Mouse (Mus musculus): ENCODE data around the gene Extl2. TPM values are rescaled to one million over a fixed set of nuclear protein-coding genes. Genes with fewer than 3 reads are reported as not detected.

Extl2 gene
- polyA plus RNA-seq, 1 experiment from 2014 or later: 23.5 TPM

DNA sequence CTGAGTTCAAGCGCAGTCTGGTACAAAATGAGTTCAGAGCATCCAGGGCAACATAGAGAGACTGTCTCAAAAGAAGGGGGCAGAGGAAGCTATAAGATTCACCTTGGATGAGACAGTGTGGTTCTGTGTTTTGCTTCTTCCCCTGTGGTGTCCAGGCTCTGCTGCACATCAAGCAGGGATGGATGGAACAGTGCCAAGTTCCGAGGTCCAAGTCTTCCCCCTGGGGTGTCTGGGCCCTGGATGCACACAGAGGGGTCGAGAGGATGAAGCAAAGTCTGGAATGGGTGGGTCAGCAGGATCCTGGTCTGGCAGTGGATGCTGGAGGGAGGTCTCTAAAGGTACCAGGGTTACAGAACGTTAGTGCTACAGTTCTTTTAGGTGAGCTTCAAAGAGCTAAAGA, 11.3 kb downstream of the Extl2 start:
- Histone ChIP-seq H3K4me1 (peaks cover 5% of the 10 kb centered on the region; the same call in 1 of the 2 replicates), H3K4me3 (no peak overlapping the region), H3K27ac (replicated peaks) (no peak overlapping the region), H3K9me3 (replicated peaks) (no peaks in the 10 kb centered on the region), H3K36me3 (no peaks in the 10 kb centered on the region), H3K27me3 (ENCODE audit: low read depth, poor library complexity, severe bottlenecking) (no peaks in the 10 kb centered on the region)
- 78% methylated on average over 4 of the region's 4 CpGs for WGBS
- no peak for DNase-seq (ENCODE audit: low spot score)

DNA sequence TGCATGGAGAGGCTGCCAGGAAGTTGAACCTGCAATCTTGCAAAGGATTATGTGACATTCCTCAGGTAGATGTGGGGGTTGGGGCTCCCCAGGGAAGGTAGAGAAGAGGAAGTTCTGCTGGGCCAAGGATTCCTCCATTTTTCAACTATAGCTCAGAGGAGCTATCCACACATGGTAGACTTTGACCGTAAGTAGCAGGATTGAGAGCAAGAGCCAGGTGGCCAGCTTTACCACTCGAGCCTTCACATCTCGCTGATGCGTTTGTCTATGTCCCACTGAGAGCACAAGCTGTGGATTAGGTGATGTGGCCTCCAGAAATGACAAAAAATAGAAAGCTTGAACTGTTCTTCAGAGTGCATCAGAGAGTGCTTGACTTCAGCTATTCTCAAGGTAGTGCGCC, 11.9 kb downstream of the Extl2 start:
- H3K27me3 ChIP-seq (ENCODE audit: low read depth, poor library complexity, severe bottlenecking): no peaks in the 10 kb centered on the region
- 88% methylated on average over 5 of the region's 5 CpGs for WGBS
- DNase-seq (ENCODE audit: low spot score): no peak
- H3K4me3 ChIP-seq: no peak overlapping the region
- H3K4me1 ChIP-seq: peaks cover 5% of the 10 kb centered on the region; the same call in 1 of the 2 replicates
- no peak overlapping the region for H3K27ac ChIP-seq (replicated peaks)
- H3K9me3 ChIP-seq (replicated peaks): no peaks in the 10 kb centered on the region
- H3K36me3 ChIP-seq: peaks cover 4% of the 10 kb centered on the region

DNA sequence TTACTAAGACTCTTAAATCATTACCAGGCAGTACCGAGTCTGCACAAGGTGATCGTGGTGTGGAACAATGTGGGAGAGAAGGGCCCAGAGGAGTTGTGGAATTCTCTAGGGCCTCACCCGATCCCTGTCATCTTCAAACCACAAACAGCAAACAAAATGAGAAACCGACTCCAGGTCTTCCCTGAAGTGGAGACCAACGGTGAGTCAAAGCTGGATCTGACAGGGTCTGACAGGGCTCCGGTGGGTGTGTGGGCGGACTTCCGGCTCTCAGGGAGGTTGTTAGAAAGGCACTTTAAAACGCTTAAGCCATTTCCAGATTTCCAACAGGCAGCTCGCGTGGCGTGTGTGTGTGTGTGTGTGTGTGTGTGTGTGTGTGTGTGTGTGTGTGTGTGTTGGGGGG, 17.0 kb downstream of the Extl2 start:
- Histone ChIP-seq H3K36me3 (peaks cover 29% of the 10 kb centered on the region), H3K27me3 (ENCODE audit: low read depth, poor library complexity, severe bottlenecking) (no peaks in the 10 kb centered on the region), H3K4me1 (peaks cover 5% of the 10 kb centered on the region; the same call in 1 of the 2 replicates), H3K9me3 (replicated peaks) (no peaks in the 10 kb centered on the region), H3K4me3 (no peak overlapping the region), H3K27ac (replicated peaks) (no peak overlapping the region)
- WGBS: 91% methylated on average over 12 of the region's 12 CpGs
- DNase-seq (ENCODE audit: low spot score): no peak

DNA sequence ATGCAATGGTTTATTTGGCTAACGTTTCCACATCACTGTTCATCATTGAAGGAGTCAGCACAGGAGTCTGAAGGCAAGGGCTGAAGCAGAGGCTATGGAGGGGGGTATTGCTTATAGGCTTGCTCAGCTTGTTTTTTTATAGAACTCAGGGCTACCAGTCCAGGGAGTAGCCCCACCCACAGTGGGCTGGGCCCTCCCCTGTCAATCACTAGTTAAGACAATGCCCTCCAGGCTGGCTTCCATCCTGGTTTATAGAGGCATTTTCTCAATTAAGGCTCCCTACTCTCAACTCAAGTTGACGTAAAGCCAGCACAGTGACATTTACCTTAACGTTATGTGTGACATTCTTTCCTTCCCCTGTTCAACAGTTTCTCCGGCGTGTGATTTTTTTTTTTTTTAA, 17.4 kb downstream of the Extl2 start:
- Histone ChIP-seq H3K27me3 (ENCODE audit: low read depth, poor library complexity, severe bottlenecking) (no peaks in the 10 kb centered on the region), H3K36me3 (peaks cover 29% of the 10 kb centered on the region), H3K27ac (replicated peaks) (no peak overlapping the region), H3K9me3 (replicated peaks) (no peaks in the 10 kb centered on the region), H3K4me1 (peaks cover 5% of the 10 kb centered on the region; the same call in 1 of the 2 replicates), H3K4me3 (no peak overlapping the region)
- DNase-seq (ENCODE audit: low spot score): no peak
- WGBS: 88% methylated on average over 5 of the region's 5 CpGs

DNA sequence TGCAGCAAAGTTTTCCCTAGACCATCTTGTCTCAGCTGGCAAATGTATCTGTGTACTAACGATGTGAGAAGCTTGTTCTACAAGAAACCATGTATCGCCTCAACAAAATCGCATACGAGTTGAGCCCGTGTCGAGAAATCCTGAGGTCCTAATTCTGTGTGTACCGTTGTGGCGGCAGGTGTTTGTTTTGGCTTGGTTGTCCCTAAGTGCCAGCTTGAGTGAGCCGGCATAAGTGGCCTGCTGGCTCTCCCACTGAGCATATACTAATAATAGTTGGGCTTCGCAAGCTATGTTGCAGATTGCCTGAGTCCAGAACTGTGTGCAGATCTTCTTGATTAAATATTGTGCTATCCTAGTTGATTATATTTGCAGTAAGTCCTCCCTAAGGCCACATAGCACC, 18.4 kb downstream of the Extl2 start:
- Histone ChIP-seq H3K27ac (replicated peaks) (no peak overlapping the region), H3K4me1 (peaks cover 5% of the 10 kb centered on the region; the same call in 1 of the 2 replicates), H3K9me3 (replicated peaks) (no peaks in the 10 kb centered on the region), H3K36me3 (peaks cover 29% of the 10 kb centered on the region), H3K4me3 (no peak overlapping the region), H3K27me3 (ENCODE audit: low read depth, poor library complexity, severe bottlenecking) (no peaks in the 10 kb centered on the region)
- WGBS: 94% methylated on average over 10 of the region's 10 CpGs
- no peak for DNase-seq (ENCODE audit: low spot score)

DNA sequence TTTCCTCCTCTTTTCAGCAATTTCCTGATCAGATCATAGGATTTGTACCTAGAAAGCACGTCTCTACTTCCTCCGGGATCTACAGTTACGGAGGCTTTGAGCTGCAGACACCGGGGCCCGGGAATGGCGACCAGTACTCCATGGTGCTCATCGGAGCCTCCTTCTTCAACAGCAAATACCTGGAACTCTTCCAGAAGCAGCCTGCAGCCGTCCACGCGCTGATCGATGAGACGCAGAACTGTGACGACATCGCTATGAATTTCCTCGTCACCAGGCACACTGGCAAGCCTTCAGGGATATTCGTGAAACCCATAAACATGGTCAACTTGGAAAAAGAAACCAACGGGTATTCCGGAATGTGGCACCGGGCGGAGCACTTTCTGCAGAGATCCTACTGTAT, 19.7 kb downstream of the Extl2 start:
- WGBS: 96% methylated on average over 20 of the region's 20 CpGs
- H3K9me3 ChIP-seq (replicated peaks): no peaks in the 10 kb centered on the region
- peaks cover 5% of the 10 kb centered on the region; the same call in 1 of the 2 replicates for H3K4me1 ChIP-seq
- no peaks in the 10 kb centered on the region for H3K27me3 ChIP-seq (ENCODE audit: low read depth, poor library complexity, severe bottlenecking)
- H3K36me3 ChIP-seq: peaks cover 29% of the 10 kb centered on the region
- H3K27ac ChIP-seq (replicated peaks): no peak overlapping the region
- no peak overlapping the region for H3K4me3 ChIP-seq
- no peak for DNase-seq (ENCODE audit: low spot score)

DNA sequence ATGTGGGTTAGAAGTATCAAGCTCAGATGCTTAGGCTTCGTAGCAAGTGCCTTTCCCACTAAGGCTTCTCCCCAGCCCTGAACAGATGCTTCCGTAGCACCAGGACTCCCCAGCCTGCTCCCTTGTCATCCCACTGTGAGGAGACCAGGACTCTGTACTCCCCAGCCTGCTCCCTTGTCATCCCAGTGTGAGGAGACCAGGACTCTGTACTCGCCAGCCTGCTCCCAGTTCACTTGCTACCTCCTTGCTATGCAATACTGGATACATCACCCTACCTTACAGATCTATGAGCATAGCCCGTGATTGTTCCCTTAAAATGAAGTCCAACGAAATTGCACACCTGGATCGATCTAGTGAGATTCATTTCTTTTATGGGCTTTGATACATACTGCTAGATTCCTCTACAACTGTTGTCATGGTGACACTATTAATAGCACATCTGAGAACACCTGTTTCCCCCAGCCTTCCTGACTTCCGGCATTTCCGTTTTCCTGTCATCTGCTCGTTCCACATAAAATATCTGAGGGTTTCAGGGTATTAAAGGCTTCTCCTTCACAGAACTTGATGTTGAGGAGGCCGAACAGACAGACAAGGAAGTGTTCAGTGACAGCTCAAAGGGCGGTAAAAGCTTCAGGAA, 23.0 kb downstream of the Extl2 start:
- Histone ChIP-seq H3K36me3 (peaks cover 19% of the 10 kb centered on the region), H3K4me1 (no peaks in the 10 kb centered on the region), H3K4me3 (no peak overlapping the region), H3K27ac (replicated peaks) (no peak overlapping the region), H3K27me3 (ENCODE audit: low read depth, poor library complexity, severe bottlenecking) (no peaks in the 10 kb centered on the region), H3K9me3 (replicated peaks) (no peaks in the 10 kb centered on the region)
- WGBS: 80% methylated on average over 11 of the region's 11 CpGs
- no peak for DNase-seq (ENCODE audit: low spot score)

DNA sequence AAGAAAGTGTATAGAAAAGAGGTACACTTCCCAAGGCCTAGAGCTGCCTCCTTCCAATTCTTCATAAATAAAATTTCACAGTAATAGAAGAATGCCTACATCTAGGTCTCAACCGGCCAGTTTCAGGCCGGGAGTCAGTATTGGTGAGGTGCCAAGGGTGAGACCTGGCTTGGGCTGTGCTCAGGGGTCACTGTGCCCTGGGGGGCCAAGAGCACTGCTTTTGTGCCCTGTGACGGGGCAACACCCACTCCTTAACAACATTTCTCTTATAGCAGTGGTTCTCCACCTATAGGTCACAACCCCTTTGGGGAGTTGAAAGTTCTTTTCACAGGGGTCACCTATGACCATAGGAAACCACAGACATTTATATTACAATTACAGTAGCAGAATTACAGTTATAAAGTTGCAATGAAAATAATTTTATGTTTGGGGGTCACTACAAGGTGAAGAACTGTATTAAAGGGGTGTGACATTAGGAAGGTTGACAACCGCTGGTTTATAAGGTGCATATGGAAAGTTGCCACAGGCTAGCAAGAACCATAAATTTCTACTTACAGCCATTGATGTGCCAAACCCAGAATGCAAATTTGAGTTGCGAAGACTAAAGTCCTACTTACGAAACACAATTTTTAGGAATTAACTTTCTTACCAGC, 26.1 kb downstream of the Extl2 start:
- H3K4me3 ChIP-seq: no peak overlapping the region
- no peaks in the 10 kb centered on the region for H3K36me3 ChIP-seq
- no peaks in the 10 kb centered on the region for H3K27me3 ChIP-seq (ENCODE audit: low read depth, poor library complexity, severe bottlenecking)
- H3K4me1 ChIP-seq: no peaks in the 10 kb centered on the region
- WGBS: 57% methylated on average over 6 of the region's 6 CpGs
- no peak for DNase-seq (ENCODE audit: low spot score)
- no peak overlapping the region for H3K27ac ChIP-seq (replicated peaks)
- no peaks in the 10 kb centered on the region for H3K9me3 ChIP-seq (replicated peaks)

DNA sequence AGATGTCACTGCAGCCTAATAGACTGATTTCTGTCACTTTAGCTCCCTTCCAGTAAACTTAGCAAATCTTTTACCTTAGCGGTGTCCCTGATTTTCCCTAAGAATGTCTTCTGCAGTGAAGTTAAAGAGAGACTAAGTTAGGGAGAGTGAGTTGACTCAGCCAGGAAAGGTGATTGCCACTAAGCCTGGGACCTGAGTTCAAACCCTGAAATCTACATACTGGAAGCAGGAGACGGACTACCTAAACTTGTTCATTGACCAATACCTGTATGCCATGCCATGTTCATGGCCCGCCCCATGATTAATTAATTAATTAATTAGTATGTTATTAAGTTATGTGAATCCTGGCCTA, 26.6 kb downstream of the Extl2 start:
- Histone ChIP-seq H3K36me3 (no peaks in the 10 kb centered on the region), H3K27me3 (ENCODE audit: low read depth, poor library complexity, severe bottlenecking) (no peaks in the 10 kb centered on the region), H3K4me3 (no peak overlapping the region), H3K9me3 (replicated peaks) (no peaks in the 10 kb centered on the region), H3K4me1 (no peaks in the 10 kb centered on the region), H3K27ac (replicated peaks) (no peak overlapping the region)
- 57% methylated on average over 3 of the region's 3 CpGs for WGBS
- no peak for DNase-seq (ENCODE audit: low spot score)

DNA sequence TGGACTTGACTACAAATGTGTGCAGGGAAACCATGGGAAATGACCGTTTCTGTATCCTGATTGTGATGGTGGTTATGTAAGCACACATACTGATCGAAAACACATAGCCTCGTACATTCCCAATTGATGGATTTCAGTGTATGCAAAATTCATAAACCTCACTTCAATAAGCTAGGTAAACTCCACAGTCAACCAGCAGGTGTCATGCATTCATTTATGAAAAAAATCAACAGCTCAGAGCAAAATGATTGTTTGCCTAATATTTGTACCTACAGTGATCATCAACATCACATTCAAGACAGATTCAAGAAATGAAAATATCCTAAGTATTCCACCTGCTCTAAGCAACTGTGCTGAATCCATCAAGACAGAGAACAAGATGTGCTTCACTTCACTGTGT, 33.5 kb downstream of the Extl2 start:
- H3K4me3 ChIP-seq: no peak overlapping the region
- no peak overlapping the region for H3K27ac ChIP-seq (replicated peaks)
- no peak for DNase-seq (ENCODE audit: low spot score)
- no peaks in the 10 kb centered on the region for H3K9me3 ChIP-seq (replicated peaks)
- no peaks in the 10 kb centered on the region for H3K4me1 ChIP-seq
- H3K27me3 ChIP-seq (ENCODE audit: low read depth, poor library complexity, severe bottlenecking): no peaks in the 10 kb centered on the region
- WGBS: 88% methylated on average over 3 of the region's 3 CpGs
- H3K36me3 ChIP-seq: no peaks in the 10 kb centered on the region

DNA sequence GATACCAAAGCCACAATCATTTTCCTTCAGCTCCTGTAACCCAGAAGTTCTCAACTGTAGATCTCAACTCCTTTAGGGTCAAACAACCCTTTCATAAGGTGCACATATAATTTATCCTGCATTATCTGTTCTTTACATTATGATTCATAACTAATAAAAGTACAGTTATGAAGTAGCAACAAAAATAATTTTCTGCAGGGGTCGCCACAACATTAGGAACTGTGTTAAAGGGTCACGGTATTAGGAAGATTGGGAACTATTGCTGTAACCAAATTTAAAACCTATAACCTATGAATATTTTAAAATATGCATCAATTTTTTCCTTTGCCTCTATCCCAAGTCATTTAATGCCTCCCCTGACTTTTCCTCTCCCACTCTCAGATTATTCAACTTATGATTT, 38.7 kb downstream of the Extl2 start:
- Histone ChIP-seq H3K4me3 (no peak overlapping the region), H3K36me3 (no peaks in the 10 kb centered on the region), H3K27ac (replicated peaks) (no peak overlapping the region), H3K4me1 (peaks cover 10% of the 10 kb centered on the region), H3K27me3 (ENCODE audit: low read depth, poor library complexity, severe bottlenecking) (no peaks in the 10 kb centered on the region), H3K9me3 (replicated peaks) (no peaks in the 10 kb centered on the region)
- 84% methylated on average over 2 of the region's 2 CpGs for WGBS
- no peak for DNase-seq (ENCODE audit: low spot score)

DNA sequence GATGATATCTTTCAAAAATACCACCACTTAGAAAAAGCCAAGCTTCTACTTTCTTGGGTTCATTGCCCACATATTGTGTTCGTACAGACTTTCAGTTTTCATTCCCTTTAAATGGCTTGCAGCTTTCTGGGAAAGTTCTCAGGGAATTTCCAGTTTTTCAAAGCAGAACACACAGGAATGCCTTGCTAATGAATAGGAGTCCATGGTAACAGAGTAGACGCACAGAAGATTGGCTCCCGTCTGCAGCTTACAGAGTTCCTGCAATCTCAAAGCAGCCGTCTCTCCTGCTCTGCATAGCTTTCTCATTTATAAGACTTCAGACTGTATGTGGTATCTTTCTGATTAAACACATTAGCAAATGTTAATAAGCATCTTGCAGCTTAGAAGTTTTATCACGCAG, 39.8 kb downstream of the Extl2 start:
- no peak overlapping the region for H3K27ac ChIP-seq (replicated peaks)
- no peak for DNase-seq (ENCODE audit: low spot score)
- WGBS: 56% methylated on average over 5 of the region's 5 CpGs

DNA sequence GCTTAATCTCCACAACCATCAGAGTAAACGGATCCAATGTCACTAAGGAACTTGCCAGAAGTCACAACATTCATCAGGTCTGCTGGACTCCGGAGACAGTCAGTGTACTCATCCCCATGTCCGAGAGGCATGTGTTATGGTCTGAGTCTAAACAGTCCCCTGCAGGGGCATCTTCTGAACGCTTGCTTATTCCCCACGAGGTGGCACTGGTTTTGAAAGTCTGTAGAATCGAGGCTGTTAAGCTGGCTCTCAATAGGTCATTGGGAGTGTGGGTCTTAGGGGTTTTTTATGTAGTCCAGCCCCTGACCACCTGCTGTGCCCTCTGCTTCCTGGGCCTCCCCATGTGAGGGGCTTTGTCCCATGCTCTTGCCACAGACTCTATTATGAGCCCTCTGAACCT, 49.8 kb downstream of the Extl2 start:
- WGBS: 59% methylated on average over 6 of the region's 6 CpGs

More for the DNA sequence above, 39.8 kb downstream of the Extl2 start:
- no peak overlapping the region for H3K4me3 ChIP-seq
- H3K36me3 ChIP-seq: no peaks in the 10 kb centered on the region
- H3K27me3 ChIP-seq (ENCODE audit: low read depth, poor library complexity, severe bottlenecking): no peaks in the 10 kb centered on the region
- peaks cover 10% of the 10 kb centered on the region for H3K4me1 ChIP-seq
- H3K9me3 ChIP-seq (replicated peaks): no peaks in the 10 kb centered on the region

More for the DNA sequence above, 49.8 kb downstream of the Extl2 start:
- DNase-seq (ENCODE audit: low spot score): no peak
- no peak overlapping the region for H3K27ac ChIP-seq (replicated peaks)
- H3K9me3 ChIP-seq (replicated peaks): no peaks in the 10 kb centered on the region
- H3K4me1 ChIP-seq: no peaks in the 10 kb centered on the region
- H3K27me3 ChIP-seq (ENCODE audit: low read depth, poor library complexity, severe bottlenecking): no peaks in the 10 kb centered on the region
- no peaks in the 10 kb centered on the region for H3K36me3 ChIP-seq
- H3K4me3 ChIP-seq: no peak overlapping the region
